Mouse (Mus musculus) c-Kit-positive CD71-negative TER-119-negative erythroid progenitor cells, embryonic 14.5 days (primary cell): ENCODE results near the gene Aox2.

Experiments
- DNase-seq: peaks from one replicate; pipeline ENCODE4 v3.0.0-alpha.2; 2013; ENCODE audit warnings: low read depth

Gene Aox2

GRCm38 (mm10) chr1:58403745-58404144, 125.6 kb downstream of the Aox2 start:
- no peak for DNase-seq

GRCm38 (mm10) chr1:58407321-58407720, 129.2 kb downstream of the Aox2 start:
- no peak for DNase-seq

- DNase-seq, result no peak
These were observed 130.0 kb downstream of the Aox2 start for GRCm38 (mm10) chr1:58408141-58408540.

GRCm38 (mm10) chr1:58409553-58410197, 131.5 kb downstream of the Aox2 start:
- DNase-seq, result no peak

GRCm38 (mm10) chr1:58410198-58410588, 132.1 kb downstream of the Aox2 start:
- no peak for DNase-seq

GRCm38 (mm10) chr1:58410776-58411175, 132.7 kb downstream of the Aox2 start:
- DNase-seq, result no peak

- no peak for DNase-seq
These were observed 137.3 kb downstream of the Aox2 start for GRCm38 (mm10) chr1:58415442-58415841.

GRCm38 (mm10) chr1:58416048-58416447, 137.9 kb downstream of the Aox2 start:
- no peak for DNase-seq

- no peak for DNase-seq
These were observed 141.9 kb downstream of the Aox2 start for GRCm38 (mm10) chr1:58420032-58420431.

GRCm38 (mm10) chr1:58420961-58421360, 142.8 kb downstream of the Aox2 start:
- no peak for DNase-seq

- DNase-seq, result peak; percentile 56
These were observed 144.8 kb downstream of the Aox2 start for GRCm38 (mm10) chr1:58422879-58423278.

- peak; percentile 87 for DNase-seq
These were observed 145.5 kb downstream of the Aox2 start, which contains the start of gene Clk1 for GRCm38 (mm10) chr1:58423371-58424248. Gene Clk1, minus strand, starts transcription at chr1:58424066.

- DNase-seq, result no peak
These were observed 146.4 kb downstream of the Aox2 start for GRCm38 (mm10) chr1:58424551-58424950.
